Comparison of ENCODE assay signal across 11 mouse cellular contexts in the genomic region with DNA sequence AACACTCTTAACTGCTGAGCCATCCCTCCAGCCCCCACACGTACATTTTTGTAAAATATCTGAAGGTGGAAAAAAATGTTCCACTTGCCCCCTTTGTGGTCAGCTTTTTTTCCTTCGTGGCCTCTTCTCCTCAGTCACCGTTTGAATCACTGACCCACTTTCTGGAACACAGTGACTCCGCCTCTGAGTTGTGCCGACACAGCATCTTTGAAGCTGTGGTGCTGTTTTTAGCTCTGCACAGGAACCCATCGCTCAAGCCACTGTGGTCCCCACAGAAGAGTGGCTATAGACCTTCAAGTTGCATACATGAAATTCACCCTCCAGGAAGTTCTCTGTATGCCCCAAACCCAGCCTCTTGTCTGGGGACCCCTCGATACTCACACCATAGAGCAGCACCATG. TPM values are rescaled to one million over a fixed set of nuclear protein-coding genes. Genes with fewer than 3 reads are reported as not detected.
DNase-seq lines count a peak whose midpoint lies in the region; ATAC-seq and TF ChIP-seq lines count a peak whose summit lies in the region.
"Had no signal": no experiment of that assay in that cellular context is flagged by ENCODE, and none has a peak within 500 bp of the region (broad histone marks: within the 10 kb centered on the region; RNA-seq: fewer than 3 reads in every experiment).

No protein-coding gene starts in this region.

- H3K4me3 ChIP-seq in heart, embryonic 15.5 days: no peak overlapping the region
- H3K4me3 ChIP-seq in stomach, postnatal 0 days (ENCODE audit: low read depth, low read length): no peak overlapping the region
- no peak overlapping the region for H3K4me3 ChIP-seq in kidney, embryonic 16.5 days (ENCODE audit: low read length)
- H3K4me3 ChIP-seq: embryonic facial prominence, embryonic 13.5 days; limb, embryonic 13.5 days had no signal

- H3K9ac ChIP-seq in heart, embryonic 15.5 days: no peak overlapping the region
- H3K9ac ChIP-seq in stomach, postnatal 0 days (ENCODE audit: low read length): no peak overlapping the region
- H3K9ac ChIP-seq in kidney, embryonic 16.5 days (replicated peaks; ENCODE audit: low read length): no peak overlapping the region
- H3K9ac ChIP-seq: hindbrain, embryonic 14.5 days; limb, embryonic 13.5 days had no signal

- no peak for ATAC-seq in heart, embryonic 15.5 days (replicated peaks; ENCODE audit: insufficient number of reproducible peaks, insufficient read depth, low FRiP score, low read depth)
- ATAC-seq in stomach, postnatal 0 days (ENCODE audit: low FRiP score, low TSS enrichment): no peak
- ATAC-seq in kidney, embryonic 16.5 days (ENCODE audit: low FRiP score, low TSS enrichment): no peak

- no peak for DNase-seq in heart, postnatal 25 days (ENCODE audit: low spot score)
- peak; percentile 68 for DNase-seq in right cerebral cortex, adult 18-20 months
- DNase-seq in right cerebral cortex, postnatal 4 days: no peak
- DNase-seq in induced T-regulatory cell, adult 2 months (ENCODE audit: low read depth): peak; percentile 94
- no peak for DNase-seq in stomach, postnatal 0 days (ENCODE audit: low spot score)
- DNase-seq in ovary, adult 18-20 months (ENCODE audit: low spot score): no peak

- H3K9me3 ChIP-seq in heart, embryonic 15.5 days (replicated peaks): no peaks in the 10 kb centered on the region
- H3K9me3 ChIP-seq in stomach, postnatal 0 days (ENCODE audit: control insufficient read depth, low read length): no peaks in the 10 kb centered on the region
- H3K9me3 ChIP-seq in kidney, embryonic 16.5 days (ENCODE audit: low read length): no peaks in the 10 kb centered on the region
- H3K9me3 ChIP-seq: embryonic facial prominence, embryonic 13.5 days; limb, embryonic 13.5 days had no signal

- no peak for TF ChIP-seq CTCF in stomach, postnatal 0 days (IDR thresholded peaks at IDR 0.05; ENCODE audit: low read depth)

- no peaks in the 10 kb centered on the region for H3K27me3 ChIP-seq in heart, embryonic 15.5 days
- H3K27me3 ChIP-seq in stomach, postnatal 0 days (ENCODE audit: control insufficient read depth, insufficient read depth, low read length): no peaks in the 10 kb centered on the region
- H3K27me3 ChIP-seq in kidney, embryonic 16.5 days (ENCODE audit: insufficient read depth, low read length): no peaks in the 10 kb centered on the region
- H3K27me3 ChIP-seq: embryonic facial prominence, embryonic 13.5 days; limb, embryonic 13.5 days had no signal

- peaks cover 13% of the 10 kb centered on the region for H3K36me3 ChIP-seq in heart, embryonic 15.5 days
- H3K36me3 ChIP-seq in stomach, postnatal 0 days (ENCODE audit: control insufficient read depth, insufficient read depth, low read length): peaks cover 15% of the 10 kb centered on the region
- no peaks in the 10 kb centered on the region for H3K36me3 ChIP-seq in kidney, embryonic 16.5 days (ENCODE audit: insufficient read depth, low read length)

- WGBS in heart, embryonic 15.5 days: 54% methylated on average over 7 of the region's 7 CpGs
- WGBS in stomach, postnatal 0 days: 62% methylated on average over 7 of the region's 7 CpGs
- whole genome bisulfite sequencing in kidney, embryonic 16.5 days: 68% methylated on average over 7 of the region's 7 CpGs

- H3K4me2 ChIP-seq in heart, embryonic 15.5 days: no peak overlapping the region
- H3K4me2 ChIP-seq in stomach, postnatal 0 days (replicated peaks; ENCODE audit: low read depth): no peak overlapping the region
- no peak overlapping the region for H3K4me2 ChIP-seq in kidney, embryonic 16.5 days (replicated peaks; ENCODE audit: low read depth, low read length)
- H3K4me2 ChIP-seq: embryonic facial prominence, embryonic 13.5 days; hindbrain, embryonic 14.5 days; limb, embryonic 13.5 days had no signal

- peaks cover 17% of the 10 kb centered on the region for H3K4me1 ChIP-seq in heart, embryonic 15.5 days (replicated peaks)
- 0 out of 2 replicates have a peak, but pooled peaks cover 3% of the 10 kb centered on the region for H3K4me1 ChIP-seq in stomach, postnatal 0 days (replicated peaks; ENCODE audit: control insufficient read depth, insufficient read depth)
- 0 out of 2 replicates have a peak, but pooled peaks cover 3% of the 10 kb centered on the region for H3K4me1 ChIP-seq in kidney, embryonic 16.5 days (ENCODE audit: insufficient read depth, low read length)

- TF ChIP-seq EP300 in stomach, postnatal 0 days (optimal IDR thresholded peaks at IDR 0.05): no peak

- intact Hi-C loops in heart, postnatal 25 days (cut with DNase I): loop anchor here (1.0 to 5.0 kb wide), 3 partner anchors 86 to 258 kb away; no protein-coding TSS in a partner anchor

- H3K27ac ChIP-seq in heart, embryonic 15.5 days: peak overlapping the region; percentile 57
- peak overlapping the region; percentile 42; the same call in 1 of the 2 replicates for H3K27ac ChIP-seq in stomach, postnatal 0 days (replicated peaks)
- no peak overlapping the region for H3K27ac ChIP-seq in kidney, embryonic 16.5 days (ENCODE audit: low read length)
- H3K27ac ChIP-seq: hindbrain, embryonic 14.5 days had no signal

RNA-seq across cellular contexts. Expression of a gene that starts 7.9 kb away (rescaled TPM):
- polyA plus RNA-seq in heart, embryonic 15.5 days (2015; fragmentation: Nextera tagmentation; extraction: Ambion mirVana): 2.8 and 7.3 TPM in 2 replicates
- total RNA-seq in heart, postnatal 25 days (2021): 1 to 10 TPM; 1.5 to 2.2 TPM
- polyA plus RNA-seq in stomach, postnatal 0 days (2015; fragmentation: Nextera tagmentation; extraction: Ambion mirVana): 2.1 and 2.6 TPM in 2 replicates
- polyA plus RNA-seq in kidney, embryonic 16.5 days (2015; fragmentation: Nextera tagmentation; extraction: Ambion mirVana): 7.0 and 7.7 TPM in 2 replicates

RNA-seq across cellular contexts. Expression of a gene that starts 13.5 kb away (rescaled TPM):
- polyA plus RNA-seq in heart, embryonic 15.5 days (2015; fragmentation: Nextera tagmentation; extraction: Ambion mirVana): 26.6 and 35.8 TPM in 2 replicates
- total RNA-seq in heart, postnatal 25 days (2021): 10 to 100 TPM; 22.1 to 22.9 TPM
- 31.2 and 33.0 TPM in 2 replicates for polyA plus RNA-seq in stomach, postnatal 0 days (2015; fragmentation: Nextera tagmentation; extraction: Ambion mirVana)
- 48.5 and 53.2 TPM in 2 replicates for polyA plus RNA-seq in kidney, embryonic 16.5 days (2015; fragmentation: Nextera tagmentation; extraction: Ambion mirVana)

RNA-seq across cellular contexts. Expression of a gene that starts 14.3 kb away (rescaled TPM):
- polyA plus RNA-seq in heart, embryonic 15.5 days (2015; fragmentation: Nextera tagmentation; extraction: Ambion mirVana): 50.3 and 58.4 TPM in 2 replicates
- 10 to 100 TPM; 80.0 to 80.2 TPM for total RNA-seq in heart, postnatal 25 days (2021)
- 35.3 and 39.3 TPM in 2 replicates for polyA plus RNA-seq in stomach, postnatal 0 days (2015; fragmentation: Nextera tagmentation; extraction: Ambion mirVana)
- 67.3 and 75.0 TPM in 2 replicates for polyA plus RNA-seq in kidney, embryonic 16.5 days (2015; fragmentation: Nextera tagmentation; extraction: Ambion mirVana)

RNA-seq across cellular contexts. Expression of a gene that starts 24.9 kb away (rescaled TPM):
- polyA plus RNA-seq in heart, embryonic 15.5 days (2015; fragmentation: Nextera tagmentation; extraction: Ambion mirVana): not detected in 2 replicates
- not detected for total RNA-seq in heart, postnatal 25 days (2021)
- not detected in 2 replicates for polyA plus RNA-seq in stomach, postnatal 0 days (2015; fragmentation: Nextera tagmentation; extraction: Ambion mirVana)
- polyA plus RNA-seq in kidney, embryonic 16.5 days (2015; fragmentation: Nextera tagmentation; extraction: Ambion mirVana): not detected in 2 replicates
- polyA plus RNA-seq: limb, embryonic 13.5 days had no signal

RNA-seq across cellular contexts. Expression of a gene that starts 27.5 kb away (rescaled TPM):
- 152 and 158 TPM in 2 replicates for polyA plus RNA-seq in heart, embryonic 15.5 days (2015; fragmentation: Nextera tagmentation; extraction: Ambion mirVana)
- total RNA-seq in heart, postnatal 25 days (2021): 100 to 1,000 TPM; 225 to 270 TPM
- 153 and 156 TPM in 2 replicates for polyA plus RNA-seq in stomach, postnatal 0 days (2015; fragmentation: Nextera tagmentation; extraction: Ambion mirVana)
- polyA plus RNA-seq in kidney, embryonic 16.5 days (2015; fragmentation: Nextera tagmentation; extraction: Ambion mirVana): 204 and 224 TPM in 2 replicates

Comparison
In these comparisons a context has a peak if more than half of its experiments do, and no peak if none do; other contexts are left out.
1. DNase-seq: peak in right cerebral cortex, adult 18-20 months (single experiment) and induced T-regulatory cell, adult 2 months (single experiment); none in heart, postnatal 25 days (single experiment), right cerebral cortex, postnatal 4 days (single experiment), stomach, postnatal 0 days (single experiment) and ovary, adult 18-20 months (single experiment).